Mouse (Mus musculus) frontal cortex, postnatal 36 days (tissue): ENCODE measurements around the gene Vmn2r39.
"Not testable (repeated sequence)": the region's sequence is repeated elsewhere in the genome, so short reads cannot be mapped to it uniquely, and the experiment has no call there.

ENCODE experiments used
- DNase-seq, 2 experiments: peaks; one replicate each; pipeline ENCODE4 v3.0.0; 2022; ENCODE audit warnings: low spot score in 2 of 2

Gene Vmn2r39

GRCm38 (mm10) chr7:9030698-9031097 lies at the start of gene Vmn2r39:
Gene Vmn2r39 (minus strand): TSS chr7:9030798.
- not testable (repeated sequence) for DNase-seq

- not testable (repeated sequence) for DNase-seq
These were observed 34.8 kb upstream of the Vmn2r39 start for GRCm38 (mm10) chr7:9065353-9065752.
